Mouse (Mus musculus): ENCODE data around the gene Crocc. TPM values are rescaled to one million over a fixed set of nuclear protein-coding genes. Genes with fewer than 3 reads are reported as not detected.
A peak's percentile ranks its signal among the peaks of the same experiment; 100 is the strongest.

Gene Crocc
- polyA plus RNA-seq, 1 experiment from 2014 or later: 5.4 TPM

- no peaks in the 10 kb centered on the region for H3K4me1 ChIP-seq (replicated peaks; ENCODE audit: control insufficient read depth, insufficient read depth, low read length)
- 70% methylated on average over 9 of the region's 9 CpGs for WGBS
- no peak overlapping the region for H3K27ac ChIP-seq
- H3K27me3 ChIP-seq (ENCODE audit: control insufficient read depth, insufficient read depth, low read length): no peaks in the 10 kb centered on the region
- DNase-seq (ENCODE audit: low spot score) (no peak), ATAC-seq (ENCODE audit: low FRiP score) (no peak)
- H3K9me3 ChIP-seq (ENCODE audit: control insufficient read depth, low read length): no peaks in the 10 kb centered on the region
- H3K4me3 ChIP-seq (replicated peaks; ENCODE audit: low read length): no peak overlapping the region
- no peak overlapping the region for H3K9ac ChIP-seq
- H3K4me2 ChIP-seq (replicated peaks): no peak overlapping the region
- no peaks in the 10 kb centered on the region for H3K36me3 ChIP-seq (replicated peaks; ENCODE audit: control insufficient read depth, insufficient read depth)
These were observed 28.4 kb upstream of the Crocc start for GRCm38 (mm10) chr4:141088714-141089113.

- ATAC-seq (ENCODE audit: low FRiP score) (no peak), DNase-seq (ENCODE audit: low spot score) (no peak)
- WGBS: 80% methylated on average over 6 of the region's 6 CpGs
- H3K4me1 ChIP-seq (replicated peaks; ENCODE audit: control insufficient read depth, insufficient read depth, low read length): no peaks in the 10 kb centered on the region
- no peaks in the 10 kb centered on the region for H3K36me3 ChIP-seq (replicated peaks; ENCODE audit: control insufficient read depth, insufficient read depth)
- H3K4me3 ChIP-seq (replicated peaks; ENCODE audit: low read length): no peak within 1 kb of the TSS
- no peak within 1 kb of the TSS for H3K27ac ChIP-seq
- H3K9ac ChIP-seq: no peak within 1 kb of the TSS
- no peak within 1 kb of the TSS for H3K4me2 ChIP-seq (replicated peaks)
- H3K27me3 ChIP-seq (ENCODE audit: control insufficient read depth, insufficient read depth, low read length): no peaks in the 10 kb centered on the region
- H3K9me3 ChIP-seq (ENCODE audit: control insufficient read depth, low read length): no peaks in the 10 kb centered on the region
These were observed 27.7 kb upstream of the Crocc start, which contains the start of gene Spata21 for GRCm38 (mm10) chr4:141088033-141088432. TSS of gene Spata21 (plus strand) at chr4:141088333.

GRCm38 (mm10) chr4:141086862-141087261, 26.5 kb upstream of the Crocc start:
- no peaks in the 10 kb centered on the region for H3K4me1 ChIP-seq (replicated peaks; ENCODE audit: control insufficient read depth, insufficient read depth, low read length)
- no peak overlapping the region for H3K27ac ChIP-seq
- WGBS: 86% methylated on average over 10 of the region's 10 CpGs
- no peaks in the 10 kb centered on the region for H3K36me3 ChIP-seq (replicated peaks; ENCODE audit: control insufficient read depth, insufficient read depth)
- H3K27me3 ChIP-seq (ENCODE audit: control insufficient read depth, insufficient read depth, low read length): no peaks in the 10 kb centered on the region
- no peak overlapping the region for H3K4me3 ChIP-seq (replicated peaks; ENCODE audit: low read length)
- no peak overlapping the region for H3K9ac ChIP-seq
- DNase-seq (ENCODE audit: low spot score): no peak
- no peaks in the 10 kb centered on the region for H3K9me3 ChIP-seq (ENCODE audit: control insufficient read depth, low read length)
- no peak overlapping the region for H3K4me2 ChIP-seq (replicated peaks)
- ATAC-seq (ENCODE audit: low FRiP score): no peak

- Histone ChIP-seq H3K27ac (no peak overlapping the region), H3K27me3 (ENCODE audit: control insufficient read depth, insufficient read depth, low read length) (no peaks in the 10 kb centered on the region), H3K9me3 (ENCODE audit: control insufficient read depth, low read length) (no peaks in the 10 kb centered on the region), H3K36me3 (replicated peaks; ENCODE audit: control insufficient read depth, insufficient read depth) (peaks cover 19% of the 10 kb centered on the region), H3K4me2 (replicated peaks) (no peak overlapping the region), H3K4me3 (replicated peaks; ENCODE audit: low read length) (0 out of 2 replicates have a peak overlapping the region, but pooled peaks have one; percentile 91), H3K4me1 (replicated peaks; ENCODE audit: control insufficient read depth, insufficient read depth, low read length) (peaks cover 18% of the 10 kb centered on the region; the same call in 1 of the 2 replicates), H3K9ac (no peak overlapping the region)
- ATAC-seq (ENCODE audit: low FRiP score) (peak; percentile 15; the same call in 1 of the 2 replicates), DNase-seq (ENCODE audit: low spot score) (no peak)
- 69% methylated on average over 18 of the region's 18 CpGs for WGBS
These were observed 18.3 kb upstream of the Crocc start for GRCm38 (mm10) chr4:141078510-141079137.

GRCm38 (mm10) chr4:141077681-141078509, 17.5 kb upstream of the Crocc start, which contains the start of gene Necap2:
TSS of gene Necap2 (minus strand) at chr4:141078357.
- ATAC-seq (ENCODE audit: low FRiP score): peak; percentile 95
- H3K36me3 ChIP-seq (replicated peaks; ENCODE audit: control insufficient read depth, insufficient read depth): peaks cover 26% of the 10 kb centered on the region
- peak within 1 kb of the TSS; percentile 96 for H3K9ac ChIP-seq
- 2% methylated on average over 67 of the region's 67 CpGs for WGBS
- H3K27me3 ChIP-seq (ENCODE audit: control insufficient read depth, insufficient read depth, low read length): no peaks in the 10 kb centered on the region
- peaks cover 18% of the 10 kb centered on the region; the same call in 1 of the 2 replicates for H3K4me1 ChIP-seq (replicated peaks; ENCODE audit: control insufficient read depth, insufficient read depth, low read length)
- H3K9me3 ChIP-seq (ENCODE audit: control insufficient read depth, low read length): no peaks in the 10 kb centered on the region
- peak; percentile 99 for DNase-seq (ENCODE audit: low spot score)
- peak within 1 kb of the TSS; percentile 95 for H3K4me2 ChIP-seq (replicated peaks)
- H3K27ac ChIP-seq: peak within 1 kb of the TSS; percentile 82
- H3K4me3 ChIP-seq (replicated peaks; ENCODE audit: low read length): peak within 1 kb of the TSS; percentile 91

GRCm38 (mm10) chr4:141076761-141077506, 16.6 kb upstream of the Crocc start:
- ATAC-seq (ENCODE audit: low FRiP score) (no peak), DNase-seq (ENCODE audit: low spot score) (no peak)
- 84% methylated on average over 17 of the region's 17 CpGs for WGBS
- peak overlapping the region; percentile 91 for H3K4me3 ChIP-seq (replicated peaks; ENCODE audit: low read length)
- no peaks in the 10 kb centered on the region for H3K27me3 ChIP-seq (ENCODE audit: control insufficient read depth, insufficient read depth, low read length)
- peak overlapping the region; percentile 96 for H3K9ac ChIP-seq
- H3K4me2 ChIP-seq (replicated peaks): peak overlapping the region; percentile 95
- peaks cover 18% of the 10 kb centered on the region; the same call in 1 of the 2 replicates for H3K4me1 ChIP-seq (replicated peaks; ENCODE audit: control insufficient read depth, insufficient read depth, low read length)
- H3K36me3 ChIP-seq (replicated peaks; ENCODE audit: control insufficient read depth, insufficient read depth): peaks cover 36% of the 10 kb centered on the region
- no peak overlapping the region for H3K27ac ChIP-seq
- H3K9me3 ChIP-seq (ENCODE audit: control insufficient read depth, low read length): no peaks in the 10 kb centered on the region

- peaks cover 18% of the 10 kb centered on the region; the same call in 1 of the 2 replicates for H3K4me1 ChIP-seq (replicated peaks; ENCODE audit: control insufficient read depth, insufficient read depth, low read length)
- no peaks in the 10 kb centered on the region for H3K9me3 ChIP-seq (ENCODE audit: control insufficient read depth, low read length)
- DNase-seq (ENCODE audit: low spot score) (no peak), ATAC-seq (ENCODE audit: low FRiP score) (no peak)
- H3K4me3 ChIP-seq (replicated peaks; ENCODE audit: low read length): no peak overlapping the region
- H3K36me3 ChIP-seq (replicated peaks; ENCODE audit: control insufficient read depth, insufficient read depth): peaks cover 62% of the 10 kb centered on the region
- no peak overlapping the region for H3K4me2 ChIP-seq (replicated peaks)
- H3K27ac ChIP-seq: no peak overlapping the region
- no peaks in the 10 kb centered on the region for H3K27me3 ChIP-seq (ENCODE audit: control insufficient read depth, insufficient read depth, low read length)
- no peak overlapping the region for H3K9ac ChIP-seq
- 93% methylated on average over 4 of the region's 4 CpGs for WGBS
These were observed 13.8 kb upstream of the Crocc start for GRCm38 (mm10) chr4:141074109-141074508.

- no peak for DNase-seq (ENCODE audit: low spot score)
- Histone ChIP-seq H3K27me3 (ENCODE audit: control insufficient read depth, insufficient read depth, low read length) (no peaks in the 10 kb centered on the region), H3K36me3 (replicated peaks; ENCODE audit: control insufficient read depth, insufficient read depth) (peaks cover 66% of the 10 kb centered on the region), H3K4me3 (replicated peaks; ENCODE audit: low read length) (no peak overlapping the region), H3K4me2 (replicated peaks) (no peak overlapping the region), H3K4me1 (replicated peaks; ENCODE audit: control insufficient read depth, insufficient read depth, low read length) (peaks cover 18% of the 10 kb centered on the region; the same call in 1 of the 2 replicates), H3K9ac (no peak overlapping the region), H3K9me3 (ENCODE audit: control insufficient read depth, low read length) (no peaks in the 10 kb centered on the region), H3K27ac (no peak overlapping the region)
- 85% methylated on average over 9 of the region's 9 CpGs for WGBS
- no peak for ATAC-seq (ENCODE audit: low FRiP score)
These were observed 13.3 kb upstream of the Crocc start for GRCm38 (mm10) chr4:141073661-141074060.

GRCm38 (mm10) chr4:141072502-141072901, 12.2 kb upstream of the Crocc start:
- Histone ChIP-seq H3K9ac (no peak overlapping the region), H3K36me3 (replicated peaks; ENCODE audit: control insufficient read depth, insufficient read depth) (peaks cover 78% of the 10 kb centered on the region), H3K9me3 (ENCODE audit: control insufficient read depth, low read length) (no peaks in the 10 kb centered on the region), H3K27me3 (ENCODE audit: control insufficient read depth, insufficient read depth, low read length) (no peaks in the 10 kb centered on the region), H3K27ac (no peak overlapping the region), H3K4me2 (replicated peaks) (no peak overlapping the region), H3K4me1 (replicated peaks; ENCODE audit: control insufficient read depth, insufficient read depth, low read length) (peaks cover 17% of the 10 kb centered on the region; the same call in 1 of the 2 replicates), H3K4me3 (replicated peaks; ENCODE audit: low read length) (no peak overlapping the region)
- DNase-seq (ENCODE audit: low spot score) (no peak), ATAC-seq (ENCODE audit: low FRiP score) (no peak)
- WGBS: 93% methylated on average over 11 of the region's 11 CpGs
